Mouse (Mus musculus) neural tube, embryonic 12.5 days (tissue): Measurements from ENCODE around the gene Pak1ip1. TPM values are rescaled to one million over a fixed set of nuclear protein-coding genes. Genes with fewer than 3 reads are reported as not detected.

Experiments
- ATAC-seq: fragments of 200-750 bp; cut with Nextera tagmentation; 2 replicates; pipeline ENCODE4 v1.8.0; 2017; ENCODE audit warnings: low read depth, mild to moderate bottlenecking, moderate TSS enrichment, moderate library complexity; ENCODE audit not compliant: low FRiP score
- H3K27ac ChIP-seq: fragments of 300-500 bp; sonication (generic); 2 replicates; pipeline ENCODE4 v1.5.1; 2016
- H3K27me3 ChIP-seq: fragments of 300-500 bp; sonication (generic); replicated peaks from 2 replicates; pipeline ENCODE4 v1.6.1; 2016; ENCODE audit warnings: mild to moderate bottlenecking
- H3K36me3 ChIP-seq: fragments of 300-500 bp; sonication (generic); 2 replicates; pipeline ENCODE4 v1.6.1; 2016; ENCODE audit warnings: mild to moderate bottlenecking
- H3K4me1 ChIP-seq: fragments of 300-500 bp; sonication (generic); 2 replicates; pipeline ENCODE4 v1.6.1; 2016
- H3K4me2 ChIP-seq: fragments of 300-500 bp; sonication (generic); replicated peaks from 2 replicates; pipeline ENCODE4 v1.6.1; 2016; ENCODE audit warnings: mild to moderate bottlenecking
- H3K4me3 ChIP-seq: fragments of 300-500 bp; sonication (generic); 2 replicates; pipeline ENCODE4 v1.5.1; 2016
- H3K9ac ChIP-seq: fragments of 300-500 bp; sonication (generic); 2 replicates; pipeline ENCODE4 v1.6.1; 2016; ENCODE audit warnings: mild to moderate bottlenecking
- H3K9me3 ChIP-seq: fragments of 300-500 bp; sonication (generic); 2 replicates; pipeline ENCODE4 v1.6.1; 2016; ENCODE audit warnings: mild to moderate bottlenecking
- WGBS: fragments of 180-500 bp; shearing (Covaris S2); methylation state at CpG from one replicate; pipeline ENCODE4 v1.1.7; 2016; 5-methylcytosine and 5-hydroxymethylcytosine counted together
- polyA plus RNA-seq: library from polyadenylated mRNA; unstranded; fragments of >200 nt; fragmentation: Nextera tagmentation; extraction: Ambion mirVana; gene quantifications from 2 replicates; pipeline ENCODE4 v1.2.1, GENCODE M21; 2016

Gene Pak1ip1
- 71.9 and 75.2 TPM in 2 replicates for polyA plus RNA-seq

GRCm38 (mm10) chr13:41000926-41001639 is at the start of gene Pak1ip1:
TSS of gene Pak1ip1 (plus strand) at chr13:41001023.
- peak within 1 kb of the TSS; percentile 91 for H3K27ac ChIP-seq
- peak within 1 kb of the TSS; percentile 78 for H3K9ac ChIP-seq
- WGBS, result under 1% methylated on average over 58 of the region's 58 CpGs
- peaks cover 13% of the 10 kb centered on the region for H3K4me1 ChIP-seq
- H3K4me2 ChIP-seq, result peak within 1 kb of the TSS; percentile 85
- peak within 1 kb of the TSS; percentile 89 for H3K4me3 ChIP-seq
- peaks cover 15% of the 10 kb centered on the region for H3K36me3 ChIP-seq
- peak; percentile 96 for ATAC-seq
- H3K27me3 ChIP-seq, result no peaks in the 10 kb centered on the region
- H3K9me3 ChIP-seq, result no peaks in the 10 kb centered on the region

GRCm38 (mm10) chr13:40951386-40951976 is 49.3 kb upstream of the Pak1ip1 start:
- ATAC-seq, result no peak
- Histone ChIP-seq H3K4me2 (no peak overlapping the region), H3K9me3 (no peaks in the 10 kb centered on the region), H3K27ac (no peak overlapping the region), H3K36me3 (no peaks in the 10 kb centered on the region), H3K27me3 (no peaks in the 10 kb centered on the region), H3K4me3 (no peak overlapping the region), H3K9ac (no peak overlapping the region), H3K4me1 (no peaks in the 10 kb centered on the region)
- WGBS, result 80% methylated on average over 10 of the region's 10 CpGs

GRCm38 (mm10) chr13:40953231-40953630 is 47.6 kb upstream of the Pak1ip1 start:
- ATAC-seq, result no peak
- Histone ChIP-seq H3K4me2 (no peak overlapping the region), H3K36me3 (no peaks in the 10 kb centered on the region), H3K9ac (no peak overlapping the region), H3K27ac (no peak overlapping the region), H3K4me1 (no peaks in the 10 kb centered on the region), H3K4me3 (no peak overlapping the region), H3K27me3 (no peaks in the 10 kb centered on the region), H3K9me3 (no peaks in the 10 kb centered on the region)
- 86% methylated on average over 6 of the region's 6 CpGs for WGBS

GRCm38 (mm10) chr13:40955773-40956172 is 45.0 kb upstream of the Pak1ip1 start:
- no peak overlapping the region for H3K27ac ChIP-seq
- no peak for ATAC-seq
- H3K9ac ChIP-seq, result no peak overlapping the region
- H3K27me3 ChIP-seq, result no peaks in the 10 kb centered on the region
- WGBS, result 93% methylated on average over 7 of the region's 7 CpGs
- H3K36me3 ChIP-seq, result peaks cover 3% of the 10 kb centered on the region; the same call in 1 of the 2 replicates
- no peak overlapping the region for H3K4me2 ChIP-seq
- H3K9me3 ChIP-seq, result no peaks in the 10 kb centered on the region
- H3K4me3 ChIP-seq, result no peak overlapping the region
- H3K4me1 ChIP-seq, result no peaks in the 10 kb centered on the region

GRCm38 (mm10) chr13:40967609-40968008 is 33.2 kb upstream of the Pak1ip1 start:
- Histone ChIP-seq H3K27ac (no peak overlapping the region), H3K4me3 (no peak overlapping the region), H3K4me2 (no peak overlapping the region), H3K9me3 (no peaks in the 10 kb centered on the region), H3K4me1 (no peaks in the 10 kb centered on the region), H3K9ac (no peak overlapping the region), H3K36me3 (no peaks in the 10 kb centered on the region), H3K27me3 (no peaks in the 10 kb centered on the region)
- WGBS, result 89% methylated on average over 10 of the region's 10 CpGs
- no peak for ATAC-seq

GRCm38 (mm10) chr13:40968564-40968963 is 32.3 kb upstream of the Pak1ip1 start:
- no peak for ATAC-seq
- no peaks in the 10 kb centered on the region for H3K9me3 ChIP-seq
- no peak overlapping the region for H3K4me2 ChIP-seq
- H3K27ac ChIP-seq, result no peak overlapping the region
- no peaks in the 10 kb centered on the region for H3K36me3 ChIP-seq
- no peaks in the 10 kb centered on the region for H3K27me3 ChIP-seq
- no peaks in the 10 kb centered on the region for H3K4me1 ChIP-seq
- WGBS, result 78% methylated on average over 5 of the region's 5 CpGs
- H3K4me3 ChIP-seq, result no peak overlapping the region
- no peak overlapping the region for H3K9ac ChIP-seq

- Histone ChIP-seq H3K4me2 (no peak overlapping the region), H3K27me3 (no peaks in the 10 kb centered on the region), H3K4me3 (no peak overlapping the region), H3K9ac (no peak overlapping the region), H3K4me1 (no peaks in the 10 kb centered on the region), H3K36me3 (no peaks in the 10 kb centered on the region), H3K27ac (no peak overlapping the region), H3K9me3 (no peaks in the 10 kb centered on the region)
- no peak for ATAC-seq
- 90% methylated on average over 4 of the region's 4 CpGs for WGBS
These were observed 30.9 kb upstream of the Pak1ip1 start for GRCm38 (mm10) chr13:40969761-40970390.

- no peak overlapping the region for H3K4me3 ChIP-seq
- H3K27ac ChIP-seq, result no peak overlapping the region
- H3K9me3 ChIP-seq, result no peaks in the 10 kb centered on the region
- no peaks in the 10 kb centered on the region for H3K36me3 ChIP-seq
- WGBS, result 93% methylated on average over 5 of the region's 5 CpGs
- ATAC-seq, result no peak
- no peaks in the 10 kb centered on the region for H3K4me1 ChIP-seq
- H3K4me2 ChIP-seq, result no peak overlapping the region
- H3K27me3 ChIP-seq, result no peaks in the 10 kb centered on the region
- H3K9ac ChIP-seq, result no peak overlapping the region
These were observed 29.6 kb upstream of the Pak1ip1 start for GRCm38 (mm10) chr13:40971261-40971660.

- Histone ChIP-seq H3K4me1 (no peaks in the 10 kb centered on the region), H3K9ac (no peak overlapping the region), H3K27ac (no peak overlapping the region), H3K27me3 (no peaks in the 10 kb centered on the region), H3K4me3 (no peak overlapping the region), H3K36me3 (no peaks in the 10 kb centered on the region), H3K4me2 (no peak overlapping the region), H3K9me3 (no peaks in the 10 kb centered on the region)
- WGBS, result 72% methylated on average over 2 of the region's 2 CpGs
- no peak for ATAC-seq
These were observed 29.0 kb upstream of the Pak1ip1 start for GRCm38 (mm10) chr13:40971831-40972230.

- no peak overlapping the region for H3K4me2 ChIP-seq
- H3K4me3 ChIP-seq, result no peak overlapping the region
- no peak overlapping the region for H3K27ac ChIP-seq
- 94% methylated on average over 5 of the region's 5 CpGs for WGBS
- no peak overlapping the region for H3K9ac ChIP-seq
- H3K9me3 ChIP-seq, result no peaks in the 10 kb centered on the region
- no peaks in the 10 kb centered on the region for H3K4me1 ChIP-seq
- ATAC-seq, result no peak
- H3K27me3 ChIP-seq, result no peaks in the 10 kb centered on the region
- no peaks in the 10 kb centered on the region for H3K36me3 ChIP-seq
These were observed 27.8 kb upstream of the Pak1ip1 start for GRCm38 (mm10) chr13:40972976-40973375.

GRCm38 (mm10) chr13:40977609-40978008 is 23.2 kb upstream of the Pak1ip1 start:
- Histone ChIP-seq H3K27ac (no peak overlapping the region), H3K9ac (no peak overlapping the region), H3K4me1 (no peaks in the 10 kb centered on the region), H3K27me3 (no peaks in the 10 kb centered on the region), H3K36me3 (no peaks in the 10 kb centered on the region), H3K4me3 (no peak overlapping the region), H3K9me3 (no peaks in the 10 kb centered on the region), H3K4me2 (no peak overlapping the region)
- ATAC-seq, result no peak
- 13% methylated on average over 7 of the region's 7 CpGs for WGBS

- Histone ChIP-seq H3K4me1 (no peaks in the 10 kb centered on the region), H3K36me3 (no peaks in the 10 kb centered on the region), H3K9me3 (no peaks in the 10 kb centered on the region), H3K4me2 (no peak overlapping the region), H3K4me3 (no peak overlapping the region), H3K27me3 (no peaks in the 10 kb centered on the region), H3K9ac (no peak overlapping the region), H3K27ac (no peak overlapping the region)
- WGBS, result 83% methylated on average over 4 of the region's 4 CpGs
- no peak for ATAC-seq
These were observed 22.2 kb upstream of the Pak1ip1 start for GRCm38 (mm10) chr13:40978652-40979051.
